Mouse (Mus musculus) adrenal gland, postnatal 10 days (tissue): ENCODE results near the gene Zswim3. TPM values are rescaled to one million over a fixed set of nuclear protein-coding genes. Genes with fewer than 3 reads are reported as not detected.

Experiments used
- DNase-seq: peaks from one replicate; pipeline ENCODE4 v3.0.0; 2021; ENCODE audit warnings: mixed read lengths
- long read RNA-seq, 2 experiments: library from polyadenylated mRNA; stranded (forward); transcript quantifications; one replicate each; pipeline ENCODE4 v2.0.0; 2021
- total RNA-seq, 2 experiments: library from RNA; stranded (reverse); gene quantifications; 2 replicates each; pipeline ENCODE4 v1.2.3; 2021

The Zswim3 gene
- 1 to 10 TPM; 4.0 to 4.1 TPM for total RNA-seq
- long read RNA-seq, experiment 1, transcript Zswim3-201 (2 exons, 2,708 nt): major isoform, 7 of 13 reads
- long read RNA-seq, experiment 1, partial matches to known transcripts: 0 of 13 reads
- long read RNA-seq, experiment 1, other reads (novel, unspliced or antisense): 6 of 13 reads
- long read RNA-seq, experiment 2, transcript Zswim3-201 (2 exons, 2,708 nt): major isoform, 7 of 11 reads
- long read RNA-seq, experiment 2, partial matches to known transcripts: 0 of 11 reads
- long read RNA-seq, experiment 2, other reads (novel, unspliced or antisense): 4 of 11 reads

GRCm38 (mm10) chr2:164804533-164805331 lies at the start of gene Zswim3, which contains the start of gene Acot8:
TSS of gene Zswim3 (plus strand) at chr2:164805098.
TSS of gene Acot8 (minus strand) at chr2:164804882.
- peak; percentile 98 for DNase-seq

GRCm38 (mm10) chr2:164757841-164758240 lies 47.1 kb upstream of the Zswim3 start:
- no peak for DNase-seq

- DNase-seq: no peak
Observed at GRCm38 (mm10) chr2:164758692-164759091, 46.2 kb upstream of the Zswim3 start.

- DNase-seq: no peak
Observed at GRCm38 (mm10) chr2:164760059-164760833, 44.7 kb upstream of the Zswim3 start.

GRCm38 (mm10) chr2:164761502-164761901 lies 43.4 kb upstream of the Zswim3 start:
- no peak for DNase-seq

- no peak for DNase-seq
Observed at GRCm38 (mm10) chr2:164761971-164762370, 42.9 kb upstream of the Zswim3 start.

- DNase-seq: no peak
Observed at GRCm38 (mm10) chr2:164762593-164762992, 42.3 kb upstream of the Zswim3 start.

GRCm38 (mm10) chr2:164765841-164766240 lies 39.1 kb upstream of the Zswim3 start:
- DNase-seq: no peak

- DNase-seq: peak; percentile 57
Observed at GRCm38 (mm10) chr2:164767812-164768540, 36.9 kb upstream of the Zswim3 start.

- DNase-seq: peak; percentile 98
Observed at GRCm38 (mm10) chr2:164769258-164770037, 35.5 kb upstream of the Zswim3 start, which contains the start of gene Ube2c. TSS of gene Ube2c (plus strand) at chr2:164769898.

GRCm38 (mm10) chr2:164770279-164770678 lies 34.6 kb upstream of the Zswim3 start:
- no peak for DNase-seq

GRCm38 (mm10) chr2:164771123-164771522 lies 33.8 kb upstream of the Zswim3 start:
- DNase-seq: no peak

GRCm38 (mm10) chr2:164773229-164773988 lies 31.5 kb upstream of the Zswim3 start:
- no peak for DNase-seq

GRCm38 (mm10) chr2:164773989-164774364 lies 30.9 kb upstream of the Zswim3 start:
- no peak for DNase-seq

GRCm38 (mm10) chr2:164776130-164776529 lies 28.8 kb upstream of the Zswim3 start:
- no peak for DNase-seq

- DNase-seq: no peak
Observed at GRCm38 (mm10) chr2:164776801-164777200, 28.1 kb upstream of the Zswim3 start.

GRCm38 (mm10) chr2:164777246-164778014 lies 27.5 kb upstream of the Zswim3 start:
- DNase-seq: no peak

- no peak for DNase-seq
Observed at GRCm38 (mm10) chr2:164778015-164778287, 26.9 kb upstream of the Zswim3 start.

- DNase-seq: no peak
Observed at GRCm38 (mm10) chr2:164778809-164779208, 26.1 kb upstream of the Zswim3 start.
